Mouse (Mus musculus): ENCODE data around the gene 1700003F12Rik. TPM values are rescaled to one million over a fixed set of nuclear protein-coding genes. Genes with fewer than 3 reads are reported as not detected.

Gene 1700003F12Rik
- total and polyA plus RNA-seq, 3 experiments: 0.52 to 0.85 (median 0.56) TPM

DNA sequence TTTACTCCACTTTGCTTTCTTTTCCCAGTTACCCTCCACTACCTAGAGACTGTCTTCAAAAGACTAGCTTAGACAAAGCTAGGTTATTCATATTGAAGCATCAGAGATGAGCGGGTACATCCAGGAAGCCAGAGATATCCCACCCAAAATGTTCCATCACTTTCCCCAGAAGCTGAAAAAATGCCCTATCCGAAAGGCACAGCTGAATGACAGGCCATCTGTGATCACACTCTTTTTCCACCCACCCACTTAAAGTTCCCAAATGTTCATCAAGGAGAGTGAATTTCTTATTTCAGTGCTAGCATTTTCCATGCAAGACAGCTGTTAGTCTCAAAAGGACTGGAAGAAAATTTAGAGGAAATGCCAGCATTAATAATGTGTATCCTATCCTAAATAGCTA, 21.6 kb upstream of the 1700003F12Rik start:
- Histone ChIP-seq H3K9ac (ENCODE audit: insufficient read depth, low read depth) (no peak overlapping the region), H3K27ac (ENCODE audit: insufficient read depth, low read depth) (no peak overlapping the region), H3K27me3 (replicated peaks) (no peaks in the 10 kb centered on the region), H3K4me2 (ENCODE audit: insufficient read depth, low read depth, poor library complexity, severe bottlenecking) (no peak overlapping the region), H3K9me3 (replicated peaks; ENCODE audit: low read length) (no peaks in the 10 kb centered on the region), H3K36me3 (replicated peaks in 1 of 2; ENCODE audit: control insufficient read depth in 1 of 2, insufficient read depth in 1 of 2, low read length in 1 of 2) (peaks cover 29 to 74% of the 10 kb centered on the region in 2 experiments), H3K4me3 (replicated peaks in 1 of 3; ENCODE audit: low read depth in 2 of 3, low read length in 2 of 3, poor library complexity in 1 of 3) (no peak overlapping the region), H3K4me1 (ENCODE audit: control insufficient read depth in 1 of 2, insufficient read depth in 2 of 2) (no peaks in the 10 kb centered on the region), H3K79me2 (replicated peaks; ENCODE audit: control insufficient read depth, extremely low read depth, insufficient read depth, poor library complexity, severe bottlenecking) (no peaks in the 10 kb centered on the region)
- no peak for DNase-seq (ENCODE audit: extremely low read depth)
- TF ChIP-seq IRF4 (IDR thresholded peaks at IDR 0.05; ENCODE audit: low read depth, low read length): no peak
- TF ChIP-seq SMC3 (IDR thresholded peaks at IDR 0.05; ENCODE audit: low read depth, low read length): no peak
- no peak for TF ChIP-seq NELFE (IDR thresholded peaks at IDR 0.05; ENCODE audit: low read depth, low read length)
- TF ChIP-seq USF2 (conservative IDR thresholded peaks at IDR 0.05; ENCODE audit: low read depth, low read length): no peak
- TF ChIP-seq NRF1 (IDR thresholded peaks at IDR 0.05; ENCODE audit: low read depth, low read length): no peak
- in situ Hi-C loops (cut with MboI; ENCODE audit: low pct_ligation_motif_present, low pct_unique_long_range_greater_than_20kb, low sequenced_read_pairs): no loop called here
- dilution Hi-C loops (cut with MboI; ENCODE audit: extremely low pct_ligation_motif_present, extremely low pct_unique_long_range_greater_than_20kb, low sequenced_read_pairs): no loop called here

DNA sequence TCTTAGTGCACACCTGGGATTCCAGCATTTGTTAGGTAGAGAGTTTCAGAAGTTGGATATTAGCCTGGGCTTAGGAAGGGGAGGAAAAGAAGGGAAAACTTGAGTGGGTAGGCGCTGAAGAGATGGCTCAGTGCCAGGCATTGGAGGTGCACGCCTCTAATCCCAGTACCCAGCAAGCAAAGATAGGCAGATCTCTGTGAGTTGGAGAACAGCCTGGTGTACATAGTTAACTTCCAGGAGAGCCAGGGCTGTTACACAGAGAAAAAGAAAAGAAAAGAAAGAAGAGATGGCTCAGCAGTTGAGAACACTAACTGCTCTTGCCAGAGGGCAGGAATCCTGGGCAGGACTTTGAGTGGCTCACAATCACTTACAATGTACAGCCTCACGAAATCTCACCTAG, 20.4 kb upstream of the 1700003F12Rik start:
- H3K4me2 ChIP-seq (ENCODE audit: insufficient read depth, low read depth, poor library complexity, severe bottlenecking): no peak overlapping the region
- H3K4me3 ChIP-seq (replicated peaks in 1 of 3; ENCODE audit: low read depth in 2 of 3, low read length in 2 of 3, poor library complexity in 1 of 3): no peak overlapping the region
- dilution Hi-C loops (cut with MboI; ENCODE audit: extremely low pct_ligation_motif_present, extremely low pct_unique_long_range_greater_than_20kb, low sequenced_read_pairs) (no loop called here), in situ Hi-C loops (cut with MboI; ENCODE audit: low pct_ligation_motif_present, low pct_unique_long_range_greater_than_20kb, low sequenced_read_pairs) (no loop called here)
- no peaks in the 10 kb centered on the region for H3K9me3 ChIP-seq (replicated peaks; ENCODE audit: low read length)
- TF ChIP-seq UBTF (IDR thresholded peaks at IDR 0.05; ENCODE audit: low read depth, low read length) (no peak), HCFC1 (IDR thresholded peaks at IDR 0.05; ENCODE audit: low read depth, low read length) (no peak), USF2 (conservative IDR thresholded peaks at IDR 0.05; ENCODE audit: low read depth, low read length) (no peak), ZKSCAN1 (IDR thresholded peaks at IDR 0.05; ENCODE audit: borderline replicate concordance, low read depth, low read length) (no peak), JUN (IDR thresholded peaks at IDR 0.05; ENCODE audit: insufficient read depth, low read depth, low read length) (no peak), NELFE (IDR thresholded peaks at IDR 0.05; ENCODE audit: low read depth, low read length) (no peak), POLR2AphosphoS2 (IDR thresholded peaks at IDR 0.05; ENCODE audit: low read depth, low read length) (no peak), NRF1 (IDR thresholded peaks at IDR 0.05; ENCODE audit: low read depth, low read length) (no peak), CHD1 (IDR thresholded peaks at IDR 0.05; ENCODE audit: low read depth, low read length) (no peak), RCOR1 (conservative IDR thresholded peaks at IDR 0.05; ENCODE audit: low read depth, low read length) (no peak), JUND (conservative IDR thresholded peaks at IDR 0.05; ENCODE audit: low read depth, low read length) (no peak), ZMIZ1 (IDR thresholded peaks at IDR 0.05; ENCODE audit: low read depth, low read length) (no peak), PAX5 (IDR thresholded peaks at IDR 0.05; ENCODE audit: low read length) (no peak)
- no peak overlapping the region for H3K9ac ChIP-seq (ENCODE audit: insufficient read depth, low read depth)
- H3K79me2 ChIP-seq (replicated peaks; ENCODE audit: control insufficient read depth, extremely low read depth, insufficient read depth, poor library complexity, severe bottlenecking): no peaks in the 10 kb centered on the region
- H3K4me1 ChIP-seq (ENCODE audit: control insufficient read depth in 1 of 2, insufficient read depth in 2 of 2): no peaks in the 10 kb centered on the region
- no peak for DNase-seq (ENCODE audit: extremely low read depth)
- no peak overlapping the region for H3K27ac ChIP-seq (ENCODE audit: insufficient read depth, low read depth)
- peaks cover 36 to 77% of the 10 kb centered on the region in 2 experiments for H3K36me3 ChIP-seq (replicated peaks in 1 of 2; ENCODE audit: control insufficient read depth in 1 of 2, insufficient read depth in 1 of 2, low read length in 1 of 2)
- no peaks in the 10 kb centered on the region for H3K27me3 ChIP-seq (replicated peaks)

Data from CH12.LX (cell line).